Mouse (Mus musculus): ENCODE data around the gene Cybrd1.

The Cybrd1 gene

DNA sequence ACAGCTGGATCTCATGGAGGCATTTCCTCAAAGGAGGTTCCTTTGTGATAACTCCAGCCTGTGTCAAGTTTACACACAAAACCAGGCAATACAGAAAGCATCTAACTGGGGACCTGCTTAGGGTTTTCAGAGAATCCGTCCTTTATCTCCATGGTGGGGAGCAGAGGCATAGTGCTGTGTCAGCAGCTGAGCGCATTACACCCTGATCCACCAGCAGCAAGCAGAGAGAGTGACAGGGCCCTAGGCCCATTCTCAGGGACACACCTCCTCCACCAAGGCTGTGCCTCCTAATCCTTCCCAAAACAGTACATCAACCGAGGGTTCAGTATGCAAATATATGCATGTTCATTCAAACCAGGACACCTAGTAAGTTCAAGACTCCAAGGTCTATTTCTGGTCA is 55.3 kb downstream of the Cybrd1 start:
- DNase-seq (ENCODE audit: low spot score), result no peak

DNA sequence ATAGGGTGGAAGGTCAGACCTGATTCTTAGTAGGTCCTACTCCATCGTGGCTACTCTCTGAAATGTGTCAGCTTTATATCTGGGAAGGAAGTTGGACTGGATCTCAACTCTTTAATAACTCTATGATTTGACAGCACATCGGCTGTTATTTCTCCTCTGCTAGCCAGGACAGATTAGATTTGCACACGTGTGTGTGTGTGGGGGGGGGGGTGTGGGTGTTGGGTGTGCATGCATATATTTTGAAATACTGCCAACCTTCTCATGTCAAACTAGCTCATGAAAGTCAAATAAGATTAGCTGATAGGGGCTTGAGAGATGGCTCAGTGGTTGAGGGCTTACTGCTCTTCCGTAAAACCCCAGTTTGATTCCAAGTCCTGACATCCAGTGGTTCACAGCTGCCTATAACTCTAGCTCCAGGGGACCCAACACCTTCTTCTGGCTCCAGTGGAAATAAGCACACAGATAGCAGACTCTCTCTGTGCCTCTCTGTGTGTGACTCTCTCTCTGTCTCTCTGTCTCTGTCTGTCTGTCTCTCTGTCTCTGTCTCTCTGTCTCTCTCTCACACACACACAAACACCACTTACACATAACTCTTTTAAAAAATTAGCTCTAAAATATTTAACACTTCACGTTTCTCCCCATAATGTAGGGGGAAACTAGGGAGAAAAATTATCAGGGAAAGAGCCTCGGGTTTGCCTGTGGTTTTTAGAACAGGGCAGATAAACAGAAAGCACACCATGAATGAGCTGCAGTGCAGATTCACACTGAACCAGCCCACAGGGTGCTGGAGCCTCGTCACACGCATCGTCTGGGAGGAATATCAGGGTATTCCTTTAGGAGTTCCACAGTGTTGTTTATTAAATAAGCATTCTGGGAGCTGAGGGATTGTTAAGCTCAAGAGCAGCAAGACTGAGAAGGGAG is 58.9 kb downstream of the Cybrd1 start:
- no peak for DNase-seq (ENCODE audit: low spot score)

DNA sequence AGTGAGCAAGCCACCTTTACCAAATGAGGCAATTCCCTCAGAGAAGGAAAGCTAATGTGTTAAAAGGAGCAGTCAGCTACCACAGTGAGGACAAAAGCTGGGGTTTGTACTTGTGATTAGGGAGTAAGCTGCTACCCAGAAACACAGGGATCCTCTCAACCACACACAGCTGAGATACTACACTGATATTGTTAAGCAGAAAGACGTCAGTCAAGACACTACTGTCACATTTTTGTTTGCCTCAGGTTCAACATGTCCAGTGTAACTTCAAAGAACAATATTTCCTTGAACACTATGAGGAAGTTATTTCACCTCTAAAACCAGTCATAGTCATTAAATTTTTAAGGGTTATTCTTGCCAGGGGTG is 59.5 kb downstream of the Cybrd1 start:
- no peak for DNase-seq (ENCODE audit: low spot score)

DNA sequence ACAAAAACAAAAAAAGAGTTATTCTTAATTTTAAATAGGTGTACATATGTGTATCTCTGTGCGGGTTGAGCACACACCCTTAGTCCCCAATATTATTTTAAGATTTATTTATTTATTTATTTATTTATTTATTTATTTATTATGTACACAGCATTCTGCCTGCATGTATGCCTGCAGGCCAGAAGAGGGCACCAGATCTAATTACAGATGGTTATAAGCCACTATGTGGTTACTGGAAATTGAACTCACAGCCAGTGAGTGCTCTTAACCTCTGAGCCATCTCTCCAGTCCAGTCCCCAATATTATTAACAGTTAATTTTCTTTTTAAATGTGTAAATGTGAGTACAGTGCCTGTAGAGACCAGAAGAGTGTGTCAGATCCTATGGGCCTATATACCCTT is 60.0 kb downstream of the Cybrd1 start:
- DNase-seq (ENCODE audit: low spot score), result no peak

DNA sequence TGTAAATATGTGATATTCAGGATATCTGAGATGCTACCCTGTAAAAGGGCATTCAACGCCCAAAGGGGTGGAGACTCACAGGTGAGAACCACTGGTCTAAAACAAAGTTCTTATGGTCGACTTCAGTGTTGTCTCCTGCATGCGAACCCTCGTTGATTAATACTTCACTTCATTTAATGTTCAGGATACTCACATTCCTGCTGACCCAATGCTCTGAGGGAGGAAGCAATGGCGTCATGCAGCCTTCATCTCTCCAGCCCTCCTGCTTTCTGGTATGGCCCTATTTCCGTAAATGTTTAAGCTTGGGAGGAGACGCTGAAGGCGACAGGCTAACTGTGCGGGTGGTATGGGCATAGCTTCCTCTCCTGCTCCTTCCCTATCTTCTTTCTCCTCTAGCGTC is 62.0 kb downstream of the Cybrd1 start:
- DNase-seq (ENCODE audit: low spot score), result no peak

DNA sequence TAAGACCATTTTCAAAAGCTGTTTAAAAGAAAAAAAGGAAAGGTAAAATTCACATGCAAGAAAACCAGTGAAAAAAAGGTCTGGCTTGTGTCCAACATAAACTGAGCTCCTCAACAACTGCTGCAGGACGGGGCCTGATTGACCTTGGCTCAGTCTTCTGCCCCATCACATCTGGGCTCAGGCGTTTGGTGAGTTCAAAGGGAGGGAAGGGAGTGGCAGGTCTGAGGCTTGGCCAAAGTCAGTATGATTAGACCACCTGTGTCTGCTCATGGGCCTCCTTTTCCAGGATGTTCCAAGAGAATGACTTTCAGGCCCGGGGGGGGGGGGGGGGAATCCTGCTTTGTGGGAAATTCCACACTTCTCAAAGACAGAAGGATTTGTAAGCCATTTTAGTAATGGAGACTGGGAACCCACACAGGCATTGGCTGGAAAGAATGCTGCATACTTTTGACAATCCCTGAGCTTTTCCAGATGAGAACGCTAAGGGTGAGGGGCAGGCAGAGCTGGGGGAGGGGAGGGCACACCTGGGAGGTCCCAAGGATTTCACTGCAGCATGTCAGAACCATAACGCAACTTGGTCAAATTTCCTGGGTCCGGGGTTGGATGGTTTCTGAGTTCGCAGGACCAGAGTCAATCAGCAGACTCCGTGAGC is 63.0 kb downstream of the Cybrd1 start:
- no peak for DNase-seq (ENCODE audit: low spot score)

DNA sequence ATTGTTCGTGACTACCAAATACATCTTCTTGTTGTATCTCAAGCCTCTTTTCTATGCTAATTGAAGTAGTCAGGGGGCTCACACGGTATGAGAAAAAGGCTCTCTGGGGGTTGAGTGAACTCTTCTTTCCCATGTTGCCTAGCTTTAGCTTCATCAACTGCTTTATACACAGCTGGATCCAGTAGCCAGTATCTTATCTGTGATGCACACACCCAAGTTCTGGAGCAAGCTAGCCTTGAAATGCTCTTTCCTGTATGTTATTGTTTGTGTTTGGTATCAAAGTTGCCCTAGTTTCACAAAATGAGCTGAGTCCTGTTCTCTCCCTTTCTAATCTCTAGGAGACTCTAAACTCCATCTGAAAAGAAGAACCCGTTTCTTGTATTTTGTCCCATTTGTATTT is 70.2 kb downstream of the Cybrd1 start:
- no peak for DNase-seq (ENCODE audit: low spot score)

DNA sequence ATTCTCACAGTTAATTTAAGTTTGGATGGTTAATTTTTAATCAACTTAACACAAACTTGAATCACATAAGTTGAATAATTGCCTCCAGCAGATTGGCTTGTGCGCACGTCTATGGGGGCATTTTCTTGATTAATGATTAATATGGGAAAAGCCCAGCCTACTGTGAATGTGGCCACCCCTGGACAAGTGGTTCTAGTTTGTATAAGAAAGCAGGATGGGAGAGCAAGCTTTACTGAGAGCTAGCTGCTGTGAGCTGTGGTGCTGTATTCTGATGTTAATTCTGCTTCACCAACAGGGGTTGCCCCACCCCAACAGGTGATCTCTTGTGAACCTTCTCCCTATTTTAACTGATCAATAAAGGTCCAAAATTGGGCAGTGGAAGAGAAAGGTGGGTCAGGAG is 71.1 kb downstream of the Cybrd1 start:
- no peak for DNase-seq (ENCODE audit: low spot score)

DNA sequence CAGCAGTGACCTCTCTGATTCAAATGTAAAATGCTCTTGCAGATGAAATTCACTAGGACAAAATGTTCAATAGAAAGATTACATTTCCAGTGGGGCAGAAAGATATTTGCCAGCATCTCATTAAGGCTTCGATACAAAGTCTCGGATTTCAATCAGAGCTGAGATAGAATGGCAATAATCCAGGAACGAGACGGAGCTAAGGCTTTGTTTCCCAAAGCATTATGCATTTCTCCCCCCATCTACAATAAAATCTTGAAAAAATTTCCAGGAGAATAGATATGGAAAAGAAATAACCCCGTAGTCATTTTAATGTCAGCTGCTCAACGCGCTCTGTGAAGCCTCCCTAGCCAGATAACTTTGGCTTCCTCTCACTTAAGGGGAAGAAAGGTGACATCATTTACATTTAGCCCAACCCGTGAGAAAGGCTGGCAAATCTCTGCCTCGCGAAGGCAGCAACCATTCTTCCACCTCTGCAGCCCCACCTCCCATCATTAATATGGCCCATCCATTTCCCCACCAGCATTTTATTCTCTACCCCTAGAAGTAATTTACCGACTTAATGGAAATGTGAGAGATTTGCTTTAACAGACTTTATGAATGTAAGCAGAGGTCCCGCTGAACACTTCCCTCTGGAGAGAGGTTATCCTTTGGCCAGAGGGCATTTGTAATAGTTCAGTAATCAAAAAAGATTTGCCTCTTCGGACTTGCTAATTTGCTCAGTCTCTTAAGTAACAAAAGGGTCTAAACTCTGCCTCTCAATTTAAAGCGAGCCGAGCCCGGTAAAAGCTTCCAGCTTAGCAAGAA is 73.9 kb downstream of the Cybrd1 start:
- no peak for DNase-seq (ENCODE audit: low spot score)

DNA sequence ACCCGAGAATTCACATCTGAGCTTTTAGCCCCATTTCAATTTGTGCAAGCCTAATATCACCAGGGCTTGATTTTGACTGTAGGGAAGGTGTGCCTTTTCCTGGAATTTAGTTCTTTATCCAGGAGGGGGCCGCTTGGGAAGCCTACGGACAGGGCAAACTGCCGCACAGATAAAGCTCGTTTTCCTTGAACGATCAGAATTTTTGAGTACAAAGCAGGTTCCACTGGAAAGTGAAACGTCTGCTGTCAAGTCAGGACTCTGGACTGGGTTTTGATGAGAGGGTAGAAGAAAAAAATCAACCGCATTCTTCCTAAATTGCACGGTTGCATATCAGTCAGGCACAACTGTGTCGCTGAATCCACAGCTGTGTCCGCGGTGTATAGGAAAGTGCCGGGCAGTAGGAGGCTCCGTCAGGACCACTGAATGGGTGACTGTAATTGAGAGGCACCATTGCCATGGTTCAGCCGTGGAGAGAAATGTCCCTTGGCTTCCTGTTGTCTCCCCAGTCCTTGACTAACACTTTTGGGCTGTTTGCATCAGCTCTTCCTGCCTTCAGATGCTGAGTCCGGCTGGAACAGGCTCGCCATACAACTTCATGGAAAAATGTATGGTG is 74.6 kb downstream of the Cybrd1 start:
- no peak for DNase-seq (ENCODE audit: low spot score)

All from ovary, postnatal 14 days (tissue).